ENCODE assay signal across 34 mouse cellular contexts in the genomic region with DNA sequence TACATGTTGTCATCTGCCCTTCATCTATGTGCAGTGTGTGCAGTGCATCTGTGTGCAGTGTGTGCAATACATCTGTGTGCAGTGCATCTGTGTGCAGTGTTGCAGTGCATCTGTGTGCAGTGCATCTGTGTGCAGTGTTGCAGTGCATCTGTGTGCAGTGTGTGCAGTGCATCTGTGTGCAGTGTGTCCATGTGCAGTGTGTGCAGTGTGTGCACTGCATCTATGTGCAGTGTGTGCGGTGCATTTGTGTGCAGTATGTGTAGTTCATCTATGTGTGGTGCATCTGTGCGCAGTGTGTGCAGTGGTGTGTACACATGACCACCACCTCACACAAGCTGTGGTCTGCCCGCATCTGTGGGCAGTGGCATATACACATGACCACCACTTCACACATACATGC. TPM values are rescaled to one million over a fixed set of nuclear protein-coding genes. Genes with fewer than 3 reads are reported as not detected.
"Had no signal": no experiment of that assay in that cellular context is flagged by ENCODE, and none has a peak within 500 bp of the region (broad histone marks: within the 10 kb centered on the region; RNA-seq: fewer than 3 reads in every experiment).

No protein-coding gene starts in this region.

- ATAC-seq: forebrain, embryonic 13.5 days; forebrain, embryonic 14.5 days; forebrain, embryonic 15.5 days; forebrain, embryonic 16.5 days; forebrain, postnatal 0 days had no signal

- DNase-seq: cerebellum, adult 9-11 months; cerebellum, postnatal 10 days; cerebellum, postnatal 14 days; cerebellum, postnatal 25 days; cerebellum, postnatal 36 days; embryo, embryonic 11 days; forebrain, postnatal 0 days; gastrocnemius, adult 2 months; gastrocnemius, postnatal 10 days; gastrocnemius, postnatal 14 days; gastrocnemius, postnatal 25 days; gastrocnemius, postnatal 36 days; heart, adult 11 months; heart, adult 18-20 months; heart, adult 2 months had no signal

- H3K36me3 ChIP-seq: embryonic facial prominence, embryonic 10.5 days; embryonic facial prominence, embryonic 12.5 days; embryonic facial prominence, embryonic 13.5 days; embryonic facial prominence, embryonic 15.5 days; forebrain, embryonic 10.5 days; forebrain, embryonic 12.5 days; forebrain, embryonic 15.5 days had no signal

- H3K27ac ChIP-seq: embryonic facial prominence, embryonic 10.5 days; embryonic facial prominence, embryonic 12.5 days; embryonic facial prominence, embryonic 13.5 days; embryonic facial prominence, embryonic 15.5 days; forebrain, embryonic 10.5 days; forebrain, embryonic 12.5 days; forebrain, embryonic 13.5 days; forebrain, embryonic 15.5 days; gastrocnemius, adult 2 months; heart, adult 2 months had no signal

- H3K4me3 ChIP-seq: embryonic facial prominence, embryonic 10.5 days; embryonic facial prominence, embryonic 12.5 days; embryonic facial prominence, embryonic 13.5 days; embryonic facial prominence, embryonic 15.5 days; erythroblast, embryonic 14.5 days; forebrain, embryonic 10.5 days; forebrain, embryonic 12.5 days; forebrain, embryonic 13.5 days; forebrain, embryonic 15.5 days; gastrocnemius, adult 2 months; heart, adult 2 months had no signal

- H3K27me3 ChIP-seq: embryonic facial prominence, embryonic 12.5 days; embryonic facial prominence, embryonic 15.5 days; forebrain, embryonic 15.5 days had no signal

- H3K4me1 ChIP-seq: forebrain, embryonic 12.5 days; forebrain, embryonic 15.5 days had no signal

- H3K9ac ChIP-seq: embryonic facial prominence, embryonic 12.5 days; embryonic facial prominence, embryonic 13.5 days; embryonic facial prominence, embryonic 15.5 days; forebrain, embryonic 12.5 days; forebrain, embryonic 13.5 days; forebrain, embryonic 15.5 days; forebrain, postnatal 0 days had no signal

- H3K9me3 ChIP-seq: embryonic facial prominence, embryonic 10.5 days; embryonic facial prominence, embryonic 12.5 days; embryonic facial prominence, embryonic 13.5 days; embryonic facial prominence, embryonic 15.5 days; forebrain, embryonic 10.5 days; forebrain, embryonic 12.5 days; forebrain, embryonic 13.5 days; forebrain, embryonic 15.5 days had no signal

RNA-seq across cellular contexts. Expression of gene Gm266, which starts 19.3 kb away (rescaled TPM):
- total RNA-seq: common myeloid progenitor, adult 5-6 weeks; granulocyte monocyte progenitor cell, adult 5-6 weeks; heart, adult 18-20 months had no signal
- polyA plus RNA-seq: erythroblast, embryonic 14.5 days had no signal

RNA-seq across cellular contexts. Expression of gene Lbhd2, which starts 59.8 kb away (rescaled TPM):
- total RNA-seq: common myeloid progenitor, adult 5-6 weeks; gastrocnemius, adult 18-20 months; gastrocnemius, adult 2 months; gastrocnemius, adult 8-10 months; gastrocnemius, postnatal 14 days; gastrocnemius, postnatal 25 days; gastrocnemius, postnatal 36 days; granulocyte monocyte progenitor cell, adult 5-6 weeks; heart, adult 18-20 months; heart, adult 2 months; heart, adult 8-10 months had no signal
- polyA plus RNA-seq: embryonic facial prominence, embryonic 10.5 days; embryonic facial prominence, embryonic 11.5 days; erythroblast, embryonic 14.5 days; forebrain, embryonic 10.5 days; forebrain, embryonic 11.5 days; gonadal fat pad, adult 2 months; heart, adult 2 months had no signal
